Mouse (Mus musculus) forebrain, embryonic 13.5 days (tissue): ENCODE measurements around the gene Fam89a. TPM values are rescaled to one million over a fixed set of nuclear protein-coding genes. Genes with fewer than 3 reads are reported as not detected.

Experiments
- ATAC-seq: fragments of 200-750 bp; cut with Nextera tagmentation; 2 replicates; pipeline ENCODE4 v1.8.0; 2017
- H3K27ac ChIP-seq: fragments of 300-500 bp; sonication (generic); 2 replicates; pipeline ENCODE4 v1.5.1; 2015; ENCODE audit warnings: inconsistent platforms, mild to moderate bottlenecking, moderate library complexity
- H3K27me3 ChIP-seq: fragments of 300-500 bp; sonication (generic); 2 replicates; pipeline ENCODE4 v1.6.1; 2015; ENCODE audit warnings: mild to moderate bottlenecking, inconsistent platforms
- H3K36me3 ChIP-seq: fragments of 300-500 bp; sonication (generic); 2 replicates; pipeline ENCODE4 v1.6.1; 2015; ENCODE audit warnings: mild to moderate bottlenecking, inconsistent platforms; ENCODE audit not compliant: poor library complexity, severe bottlenecking
- H3K4me1 ChIP-seq: fragments of 300-500 bp; sonication (generic); 2 replicates; pipeline ENCODE4 v1.6.1; 2015; ENCODE audit warnings: inconsistent platforms
- H3K4me2 ChIP-seq: fragments of 300-500 bp; sonication (generic); 2 replicates; pipeline ENCODE4 v1.6.1; 2015; ENCODE audit warnings: inconsistent platforms, mild to moderate bottlenecking, moderate library complexity
- H3K4me3 ChIP-seq: fragments of 300-500 bp; sonication (generic); 2 replicates; pipeline ENCODE4 v1.5.1; 2015; ENCODE audit warnings: mild to moderate bottlenecking, inconsistent platforms
- H3K9ac ChIP-seq: fragments of 300-500 bp; sonication (generic); 2 replicates; pipeline ENCODE4 v1.6.1; 2015; ENCODE audit warnings: mild to moderate bottlenecking, inconsistent platforms
- H3K9me3 ChIP-seq: fragments of 300-500 bp; sonication (generic); replicated peaks from 2 replicates; pipeline ENCODE4 v1.6.1; 2016; ENCODE audit warnings: inconsistent platforms
- WGBS: fragments of 180-500 bp; shearing (Covaris S2); methylation state at CpG from one replicate; pipeline ENCODE4 v1.1.7; 2015; 5-methylcytosine and 5-hydroxymethylcytosine counted together
- polyA plus RNA-seq: library from polyadenylated mRNA; unstranded; fragments of >200 nt; fragmentation: Nextera tagmentation; extraction: Ambion mirVana; gene quantifications from 2 replicates; pipeline ENCODE4 v1.2.1, GENCODE M21; 2015

Fam89a gene
- polyA plus RNA-seq, 1 experiment from 2014 or later = 0.36 TPM

DNA sequence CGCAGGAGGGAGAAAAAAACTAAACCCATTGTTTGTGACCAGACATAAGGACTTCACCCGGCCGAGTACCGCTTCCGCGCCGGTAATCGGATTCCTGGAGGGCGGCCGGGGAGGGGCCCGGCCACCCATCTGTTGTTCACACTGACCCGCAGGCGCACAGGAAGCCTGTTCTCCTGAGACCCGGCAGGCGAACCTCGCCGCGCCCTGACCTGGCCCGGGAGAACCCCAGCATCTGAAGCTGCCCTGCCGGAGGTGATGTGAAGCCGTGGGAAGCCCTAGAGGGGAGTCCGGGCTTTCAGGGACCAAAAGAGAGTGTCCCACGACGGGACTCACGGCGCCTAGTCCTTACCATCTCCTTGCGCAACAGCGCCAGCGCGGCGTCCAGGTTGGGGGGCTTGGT is 441 bp downstream of the Fam89a start:
- peak overlapping the region; percentile 55 for H3K9ac ChIP-seq
- H3K4me2 ChIP-seq = peak overlapping the region; percentile 75
- no peak overlapping the region for H3K27ac ChIP-seq
- H3K4me3 ChIP-seq = peak overlapping the region; percentile 49
- under 1% methylated on average over 30 of the region's 31 CpGs for WGBS
- H3K4me1 ChIP-seq = peaks cover 11% of the 10 kb centered on the region
- ATAC-seq = no peak
- H3K9me3 ChIP-seq = no peaks in the 10 kb centered on the region
- H3K36me3 ChIP-seq = no peaks in the 10 kb centered on the region
- peaks cover 73% of the 10 kb centered on the region for H3K27me3 ChIP-seq

- Histone ChIP-seq H3K36me3 (0 out of 2 replicates have a peak, but pooled peaks cover under 1% of the 10 kb centered on the region), H3K4me2 (no peak overlapping the region), H3K9ac (no peak overlapping the region), H3K27me3 (peaks cover 30% of the 10 kb centered on the region), H3K4me1 (peaks cover 9% of the 10 kb centered on the region), H3K9me3 (no peaks in the 10 kb centered on the region), H3K27ac (no peak overlapping the region), H3K4me3 (no peak overlapping the region)
- no peak for ATAC-seq
- WGBS = 80% methylated on average over 13 of the region's 13 CpGs
Observed at GRCm38 (mm10) chr8:124746661-124747060, 5.0 kb downstream of the Fam89a start.

- no peaks in the 10 kb centered on the region for H3K27me3 ChIP-seq
- no peak overlapping the region for H3K9ac ChIP-seq
- no peak for ATAC-seq
- H3K27ac ChIP-seq = no peak overlapping the region
- no peaks in the 10 kb centered on the region for H3K9me3 ChIP-seq
- H3K4me3 ChIP-seq = no peak overlapping the region
- no peak overlapping the region for H3K4me2 ChIP-seq
- peaks cover 42% of the 10 kb centered on the region for H3K36me3 ChIP-seq
- 83% methylated on average over 1 of the region's 1 CpGs for WGBS
- no peaks in the 10 kb centered on the region for H3K4me1 ChIP-seq
Observed at GRCm38 (mm10) chr8:124739268-124739667, 12.4 kb downstream of the Fam89a start.

DNA sequence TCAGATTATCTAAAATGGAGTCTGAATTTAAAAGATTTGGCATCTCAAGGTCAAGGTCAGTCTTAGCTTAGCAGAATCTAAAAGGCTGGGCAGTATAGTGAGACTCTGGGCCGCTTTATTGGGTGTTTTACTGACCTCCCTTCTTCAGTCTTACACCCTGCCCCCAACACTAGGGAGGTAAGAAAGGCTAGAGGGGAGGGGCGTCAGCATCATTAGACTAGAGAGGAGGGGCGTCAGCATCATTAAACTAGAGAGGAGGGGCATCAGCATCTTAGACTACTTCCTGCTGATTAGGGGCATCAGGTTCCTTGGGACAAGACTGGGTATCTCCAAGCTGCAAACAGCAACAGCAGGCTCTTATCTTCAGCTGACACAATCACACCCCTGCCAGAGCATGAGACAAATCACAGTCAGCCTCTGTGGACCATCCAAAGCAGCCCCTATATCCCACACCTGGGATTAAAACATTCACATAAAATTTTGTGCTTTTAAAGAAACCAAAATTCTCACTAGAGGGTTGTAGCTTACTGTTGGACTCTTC is 16.2 kb downstream of the Fam89a start:
- ATAC-seq = no peak
- H3K4me1 ChIP-seq = no peaks in the 10 kb centered on the region
- 69% methylated on average over 3 of the region's 3 CpGs for WGBS

GRCm38 (mm10) chr8:124732828-124733227 is 18.8 kb downstream of the Fam89a start:
- no peaks in the 10 kb centered on the region for H3K9me3 ChIP-seq
- no peaks in the 10 kb centered on the region for H3K27me3 ChIP-seq
- no peak overlapping the region for H3K9ac ChIP-seq
- peaks cover 89% of the 10 kb centered on the region for H3K36me3 ChIP-seq
- H3K4me2 ChIP-seq = no peak overlapping the region
- no peak for ATAC-seq
- no peaks in the 10 kb centered on the region for H3K4me1 ChIP-seq
- no peak overlapping the region for H3K27ac ChIP-seq
- H3K4me3 ChIP-seq = no peak overlapping the region
- 89% methylated on average over 8 of the region's 8 CpGs for WGBS

More for the DNA sequence above, 16.2 kb downstream of the Fam89a start:
- Histone ChIP-seq H3K36me3 (peaks cover 68% of the 10 kb centered on the region), H3K27ac (no peak overlapping the region), H3K27me3 (no peaks in the 10 kb centered on the region), H3K9ac (no peak overlapping the region), H3K4me3 (no peak overlapping the region), H3K4me2 (no peak overlapping the region), H3K9me3 (no peaks in the 10 kb centered on the region)

GRCm38 (mm10) chr8:124724301-124724700 is 27.3 kb downstream of the Fam89a start:
- Histone ChIP-seq H3K4me1 (peaks cover 27% of the 10 kb centered on the region), H3K9me3 (no peaks in the 10 kb centered on the region), H3K36me3 (peaks cover 36% of the 10 kb centered on the region), H3K4me3 (no peak overlapping the region), H3K4me2 (no peak overlapping the region), H3K9ac (no peak overlapping the region), H3K27ac (no peak overlapping the region), H3K27me3 (no peaks in the 10 kb centered on the region)
- WGBS = 89% methylated on average over 7 of the region's 7 CpGs
- ATAC-seq = no peak

- H3K9ac ChIP-seq = peak within 1 kb of the TSS; percentile 94
- WGBS = 1% methylated on average over 46 of the region's 59 CpGs
Observed at GRCm38 (mm10) chr8:124721862-124722515, 29.6 kb downstream of the Fam89a start, which contains the start of the genes Ttc13 and Arv1. TSS of gene Ttc13 (minus strand) at chr8:124721983. TSS of gene Arv1 (plus strand) at chr8:124722139.

DNA sequence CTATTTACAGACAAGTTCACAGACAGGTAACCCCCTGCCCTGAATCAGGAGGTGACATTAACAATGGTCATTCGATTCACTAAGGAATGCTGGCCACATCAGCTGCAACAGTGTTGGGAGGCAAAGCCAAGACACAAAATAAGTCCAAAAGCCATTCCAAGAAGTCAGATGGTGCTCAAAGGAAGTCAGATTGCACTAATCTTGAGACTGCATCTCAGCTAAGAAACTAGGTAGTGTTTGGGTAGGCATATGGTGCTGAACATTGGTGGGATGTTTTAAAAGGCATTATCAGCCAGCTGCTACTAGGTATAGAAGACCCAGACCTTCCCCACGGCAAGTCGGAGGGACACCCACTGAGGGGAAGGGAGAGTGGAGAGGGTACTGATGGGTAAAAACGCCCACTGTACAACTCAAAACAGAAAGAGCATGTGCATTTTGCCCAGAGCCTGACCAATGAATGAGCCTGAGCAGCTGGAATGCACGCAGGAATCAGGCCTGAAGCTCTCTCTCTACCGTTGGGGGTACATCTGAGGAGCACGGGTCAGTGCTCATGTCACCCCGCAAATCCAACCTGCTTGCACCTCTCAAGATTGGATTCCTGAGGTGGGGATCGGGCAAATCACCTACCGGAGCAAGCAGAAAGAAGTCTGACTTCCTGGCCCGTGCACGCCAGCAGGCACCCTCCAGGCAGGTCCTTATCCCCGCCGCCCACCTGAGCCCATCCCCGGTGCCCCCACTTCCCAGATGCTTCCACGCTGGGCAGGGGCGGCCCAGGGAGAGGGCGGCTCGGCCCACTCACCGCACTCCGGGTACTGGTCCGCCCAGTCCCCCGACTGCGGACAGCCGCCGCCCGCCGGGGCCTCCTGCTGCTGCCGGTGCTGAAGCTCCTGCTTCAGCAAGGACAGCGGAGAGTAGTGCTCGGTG is 30.4 kb downstream of the Fam89a start:
- Histone ChIP-seq H3K4me3 (peak overlapping the region; percentile 80), H3K36me3 (peaks cover 11% of the 10 kb centered on the region), H3K4me2 (peak overlapping the region; percentile 83), H3K27me3 (no peaks in the 10 kb centered on the region), H3K4me1 (peaks cover 27% of the 10 kb centered on the region), H3K9ac (peak overlapping the region; percentile 94), H3K27ac (peak overlapping the region; percentile 49), H3K9me3 (no peaks in the 10 kb centered on the region)
- WGBS = 4% methylated on average over 30 of the region's 31 CpGs
- peak; percentile 70 for ATAC-seq

More at GRCm38 (mm10) chr8:124721862-124722515, 29.6 kb downstream of the Fam89a start, which contains the start of the genes Ttc13 and Arv1:
- Histone ChIP-seq H3K36me3 (peaks cover 18% of the 10 kb centered on the region), H3K27me3 (no peaks in the 10 kb centered on the region), H3K4me1 (peaks cover 27% of the 10 kb centered on the region), H3K27ac (peak within 1 kb of the TSS; percentile 49), H3K4me2 (peak within 1 kb of the TSS; percentile 83), H3K4me3 (peak within 1 kb of the TSS; percentile 80), H3K9me3 (no peaks in the 10 kb centered on the region)
- ATAC-seq = peak; percentile 100

DNA sequence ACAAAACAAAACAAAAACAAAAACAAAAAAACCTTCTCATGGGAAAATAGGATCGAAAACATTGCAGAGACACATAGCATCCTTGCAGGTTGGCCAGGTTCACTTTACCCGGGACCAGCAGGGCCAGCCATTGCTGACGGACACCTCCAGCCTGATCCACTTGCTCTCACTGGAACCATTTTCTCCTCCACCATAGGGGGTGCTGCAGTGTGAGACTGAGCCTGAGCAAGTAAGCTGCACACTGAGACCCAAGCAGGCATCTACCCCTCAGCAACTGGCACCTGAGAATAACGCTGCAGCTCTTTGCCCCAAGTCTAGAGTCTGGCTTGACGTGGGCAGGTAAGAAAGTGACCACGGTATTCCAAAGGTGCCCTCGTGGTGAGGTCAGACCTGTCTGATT is 31.5 kb downstream of the Fam89a start:
- peak overlapping the region; percentile 83 for H3K4me2 ChIP-seq
- no peak for ATAC-seq
- peaks cover 4% of the 10 kb centered on the region; the same call in 1 of the 2 replicates for H3K36me3 ChIP-seq
- peaks cover 27% of the 10 kb centered on the region for H3K4me1 ChIP-seq
- H3K27ac ChIP-seq = no peak overlapping the region
- WGBS = 80% methylated on average over 7 of the region's 7 CpGs
- H3K9ac ChIP-seq = 0 out of 2 replicates have a peak overlapping the region, but pooled peaks have one; percentile 94
- H3K9me3 ChIP-seq = no peaks in the 10 kb centered on the region
- peak overlapping the region; percentile 80; the same call in 1 of the 2 replicates for H3K4me3 ChIP-seq
- no peaks in the 10 kb centered on the region for H3K27me3 ChIP-seq

GRCm38 (mm10) chr8:124715736-124716135 is 35.9 kb downstream of the Fam89a start:
- H3K36me3 ChIP-seq = peaks cover 37% of the 10 kb centered on the region
- no peak overlapping the region for H3K4me3 ChIP-seq
- 92% methylated on average over 8 of the region's 8 CpGs for WGBS
- ATAC-seq = no peak
- no peaks in the 10 kb centered on the region for H3K27me3 ChIP-seq
- no peak overlapping the region for H3K4me2 ChIP-seq
- peaks cover 10% of the 10 kb centered on the region for H3K4me1 ChIP-seq
- no peak overlapping the region for H3K27ac ChIP-seq
- H3K9ac ChIP-seq = no peak overlapping the region
- H3K9me3 ChIP-seq = no peaks in the 10 kb centered on the region

DNA sequence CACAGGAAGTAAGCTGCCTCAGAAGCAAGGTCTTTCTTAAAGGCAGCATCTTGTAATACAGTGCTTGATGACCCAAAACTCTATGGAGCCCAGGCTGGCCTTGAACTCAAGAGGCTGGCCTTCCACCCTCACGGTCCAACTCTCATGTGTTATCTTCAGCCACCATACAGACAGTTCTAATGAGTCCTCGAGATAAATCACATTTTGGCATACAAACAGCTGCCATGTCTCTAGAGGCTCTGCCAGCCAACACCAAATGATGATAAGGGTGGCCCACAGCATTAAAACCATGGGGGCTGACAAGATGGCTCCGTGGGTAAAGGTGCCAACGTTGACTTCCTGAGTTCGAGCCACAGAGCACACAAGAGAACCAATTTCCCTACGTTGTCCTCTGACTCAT is 38.4 kb downstream of the Fam89a start:
- 94% methylated on average over 6 of the region's 6 CpGs for WGBS
- H3K4me3 ChIP-seq = no peak overlapping the region
- H3K4me2 ChIP-seq = no peak overlapping the region
- H3K9me3 ChIP-seq = no peaks in the 10 kb centered on the region
- H3K9ac ChIP-seq = no peak overlapping the region
- no peak overlapping the region for H3K27ac ChIP-seq
- H3K4me1 ChIP-seq = no peaks in the 10 kb centered on the region
- no peaks in the 10 kb centered on the region for H3K27me3 ChIP-seq
- no peak for ATAC-seq
- H3K36me3 ChIP-seq = peaks cover 54% of the 10 kb centered on the region

GRCm38 (mm10) chr8:124705823-124706222 is 45.8 kb downstream of the Fam89a start:
- Histone ChIP-seq H3K9ac (no peak overlapping the region), H3K4me2 (no peak overlapping the region), H3K9me3 (no peaks in the 10 kb centered on the region), H3K36me3 (peaks cover 63% of the 10 kb centered on the region), H3K4me3 (no peak overlapping the region), H3K4me1 (no peaks in the 10 kb centered on the region), H3K27me3 (no peaks in the 10 kb centered on the region), H3K27ac (no peak overlapping the region)
- no peak for ATAC-seq
- WGBS = 94% methylated on average over 8 of the region's 8 CpGs
